Mouse (Mus musculus) erythroblast, embryonic 14.5 days (primary cell): ENCODE measurements around the gene BC034090. TPM values are rescaled to one million over a fixed set of nuclear protein-coding genes. Genes with fewer than 3 reads are reported as not detected.
A peak's percentile ranks its signal among the peaks of the same experiment; 100 is the strongest.

Source experiments
- H3K27me3 ChIP-seq: 2 replicates; pipeline ENCODE4 v1.6.1; 2012; ENCODE audit warnings: inconsistent platforms; ENCODE audit not compliant: control insufficient read depth
- H3K36me3 ChIP-seq: 2 replicates; pipeline ENCODE4 v1.6.1; 2012; ENCODE audit warnings: mild to moderate bottlenecking, inconsistent platforms; ENCODE audit not compliant: control insufficient read depth
- H3K4me1 ChIP-seq: 2 replicates; pipeline ENCODE4 v1.6.1; 2012; ENCODE audit warnings: inconsistent platforms; ENCODE audit not compliant: control insufficient read depth
- H3K4me3 ChIP-seq: replicated peaks from 2 replicates; pipeline ENCODE3; 2012; ENCODE audit warnings: moderate library complexity, mild to moderate bottlenecking, inconsistent platforms
- H3K9me3 ChIP-seq: 2 replicates; pipeline ENCODE4 v1.6.1; 2012; ENCODE audit warnings: low read length, inconsistent platforms, mixed read lengths; ENCODE audit not compliant: control insufficient read depth
- GATA1 ChIP-seq: IDR thresholded peaks from 2 replicates; pipeline ENCODE4 v1.6.1; 2012; ENCODE audit warnings: low read length, inconsistent platforms, mixed read lengths
- TAL1 ChIP-seq: IDR thresholded peaks from 3 replicates; pipeline ENCODE4 v1.6.1; 2012; ENCODE audit warnings: low read length, inconsistent platforms, mixed read lengths
- polyA plus RNA-seq: library from polyadenylated mRNA; stranded (reverse); fragments of >175 nt; gene quantifications from 2 replicates; pipeline ENCODE4 v1.2.3, GENCODE M21; 2012

The BC034090 gene
- not detected in 2 replicates for polyA plus RNA-seq

DNA sequence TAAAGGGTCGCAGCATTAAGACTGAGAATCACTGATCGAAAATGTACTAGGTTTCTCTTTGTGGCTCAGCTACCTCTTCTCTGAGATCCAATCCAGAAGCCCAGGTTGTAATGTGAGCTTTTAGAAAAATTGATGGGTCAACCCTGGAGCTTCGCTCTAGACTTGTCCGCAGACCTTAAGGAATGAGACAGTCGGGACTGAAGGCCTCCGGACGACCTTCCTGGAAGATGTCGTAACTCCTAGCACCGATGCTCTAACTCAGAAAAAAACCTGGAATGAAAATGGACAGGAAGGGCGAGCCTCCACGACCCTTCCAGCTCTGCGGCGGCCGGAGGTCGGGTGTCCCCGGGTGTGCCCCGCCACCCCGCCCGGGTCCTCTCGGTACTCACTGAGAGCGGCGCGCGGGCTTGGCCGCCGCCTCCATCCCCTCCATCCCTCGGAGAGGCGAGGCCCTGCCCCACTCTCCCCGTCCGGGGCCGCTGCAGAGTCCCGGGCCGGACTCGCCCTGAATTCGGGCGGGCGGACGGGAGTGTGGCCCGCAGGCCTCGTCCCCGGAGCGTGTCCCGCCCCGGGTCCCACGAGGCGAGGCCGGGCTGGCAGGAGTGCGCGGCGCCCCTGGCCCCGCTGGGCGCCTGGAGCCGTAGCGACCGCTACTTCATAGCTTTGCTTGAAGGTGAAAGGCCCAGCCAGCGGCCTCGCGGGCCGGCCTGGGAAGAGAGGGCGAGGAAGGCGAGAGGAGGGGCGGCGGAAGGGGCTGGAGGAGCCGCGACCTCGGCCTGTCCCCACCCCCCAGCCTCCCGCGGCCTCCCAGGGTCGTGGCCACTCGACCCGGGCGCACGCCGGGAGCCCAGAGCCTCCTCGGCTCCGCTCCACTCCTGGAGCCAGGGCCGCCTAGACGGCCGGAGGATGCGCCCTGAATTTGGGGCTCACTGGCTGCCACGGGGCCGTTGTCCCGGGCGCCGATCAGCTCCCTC lies at the start of gene BC034090:
Gene BC034090, minus strand, starts transcription at position 648 of the 974 bp plus-strand sequence.
- Histone ChIP-seq H3K36me3 (no peaks in the 10 kb centered on the region), H3K4me1 (peaks cover 3% of the 10 kb centered on the region; the same call in 1 of the 2 replicates), H3K27me3 (peaks cover 74% of the 10 kb centered on the region), H3K9me3 (no peaks in the 10 kb centered on the region; the same call in 1 of the 2 replicates), H3K4me3 (peak within 1 kb of the TSS; percentile 26)
- no peak for TF ChIP-seq TAL1

DNA sequence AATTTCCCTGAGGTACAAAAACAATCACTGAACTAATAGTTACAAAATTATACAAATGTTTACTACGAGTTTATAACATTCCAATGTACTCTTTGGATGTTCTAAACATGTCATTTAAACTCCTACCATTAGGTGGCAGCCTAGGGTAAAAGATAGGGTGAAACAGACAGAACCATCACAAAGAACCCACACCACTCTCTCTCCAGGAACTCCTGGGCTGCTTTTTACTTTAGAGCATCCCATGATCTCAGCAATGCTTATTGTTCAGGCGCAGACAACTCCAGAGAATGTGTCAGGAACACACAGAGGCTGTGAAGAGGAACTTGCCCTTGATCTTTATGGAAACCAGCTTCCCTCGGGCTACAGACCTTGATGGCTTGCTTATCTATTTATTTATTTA lies 49.2 kb upstream of the BC034090 start:
- TF ChIP-seq GATA1 (no peak), TAL1 (no peak)
- H3K27me3 ChIP-seq, result no peaks in the 10 kb centered on the region
- no peaks in the 10 kb centered on the region for H3K9me3 ChIP-seq
- no peaks in the 10 kb centered on the region for H3K4me1 ChIP-seq
- no peak overlapping the region for H3K4me3 ChIP-seq
- H3K36me3 ChIP-seq, result peaks cover 37% of the 10 kb centered on the region

DNA sequence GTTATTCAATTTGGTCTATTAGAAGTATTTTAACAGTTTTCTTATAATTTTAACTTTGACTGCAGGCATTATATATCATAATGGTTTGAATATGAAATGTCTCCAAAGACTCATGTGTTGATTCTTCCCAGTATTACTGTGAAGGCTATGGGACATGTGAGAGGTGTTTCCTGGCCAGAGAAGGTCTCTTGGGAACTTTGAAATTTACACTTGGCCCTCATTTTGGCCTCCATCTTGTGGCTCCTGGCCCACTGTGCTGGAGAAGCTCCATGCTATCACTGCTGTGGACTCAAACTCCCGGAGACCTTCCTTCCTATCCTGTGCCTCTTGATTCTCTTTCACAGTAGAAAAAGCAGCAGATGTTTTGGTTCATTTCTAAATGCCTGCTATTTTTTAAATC lies 45.2 kb upstream of the BC034090 start:
- TF ChIP-seq GATA1 (no peak), TAL1 (no peak)
- Histone ChIP-seq H3K36me3 (peaks cover 63% of the 10 kb centered on the region), H3K4me1 (no peaks in the 10 kb centered on the region), H3K27me3 (no peaks in the 10 kb centered on the region), H3K4me3 (no peak overlapping the region), H3K9me3 (0 out of 2 replicates have a peak, but pooled peaks cover 3% of the 10 kb centered on the region)

DNA sequence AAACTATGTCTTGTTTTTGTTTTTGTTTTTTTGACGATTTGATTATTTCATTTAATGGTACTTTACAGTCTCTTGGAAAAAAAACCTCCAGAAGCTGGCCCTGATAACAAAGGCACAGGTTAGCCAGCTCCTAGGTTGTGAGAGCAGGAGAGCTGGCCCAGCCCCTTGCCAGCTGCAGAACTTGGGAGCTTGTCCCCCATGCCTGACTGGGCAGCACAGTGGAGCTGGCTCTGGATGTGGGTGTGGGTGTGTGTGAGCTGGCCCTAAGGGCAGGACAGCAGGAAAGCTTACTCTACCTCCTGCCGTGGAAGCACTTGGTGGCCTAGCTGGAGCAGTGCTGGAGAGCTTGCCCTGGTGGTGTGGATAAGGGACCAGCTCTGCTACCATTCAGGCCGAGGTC lies 43.8 kb upstream of the BC034090 start:
- Histone ChIP-seq H3K4me1 (no peaks in the 10 kb centered on the region), H3K4me3 (no peak overlapping the region), H3K36me3 (peaks cover 74% of the 10 kb centered on the region), H3K27me3 (no peaks in the 10 kb centered on the region), H3K9me3 (0 out of 2 replicates have a peak, but pooled peaks cover 3% of the 10 kb centered on the region)
- TF ChIP-seq TAL1, result no peak
- TF ChIP-seq GATA1, result no peak

- H3K4me1 ChIP-seq, result peaks cover 4% of the 10 kb centered on the region
- no peak overlapping the region for H3K4me3 ChIP-seq
- H3K9me3 ChIP-seq, result 0 out of 2 replicates have a peak, but pooled peaks cover 3% of the 10 kb centered on the region
- TF ChIP-seq TAL1, result no peak
- H3K36me3 ChIP-seq, result peaks cover 80% of the 10 kb centered on the region
- no peaks in the 10 kb centered on the region for H3K27me3 ChIP-seq
Observed at GRCm38 (mm10) chr1:155283808-155284207, 39.6 kb upstream of the BC034090 start.

GRCm38 (mm10) chr1:155281003-155281793 lies 37.0 kb upstream of the BC034090 start:
- no peak for TF ChIP-seq TAL1
- no peak for TF ChIP-seq GATA1
- no peak overlapping the region for H3K4me3 ChIP-seq
- H3K9me3 ChIP-seq, result no peaks in the 10 kb centered on the region
- peaks cover 65% of the 10 kb centered on the region for H3K36me3 ChIP-seq
- H3K27me3 ChIP-seq, result no peaks in the 10 kb centered on the region
- peaks cover 21% of the 10 kb centered on the region for H3K4me1 ChIP-seq

DNA sequence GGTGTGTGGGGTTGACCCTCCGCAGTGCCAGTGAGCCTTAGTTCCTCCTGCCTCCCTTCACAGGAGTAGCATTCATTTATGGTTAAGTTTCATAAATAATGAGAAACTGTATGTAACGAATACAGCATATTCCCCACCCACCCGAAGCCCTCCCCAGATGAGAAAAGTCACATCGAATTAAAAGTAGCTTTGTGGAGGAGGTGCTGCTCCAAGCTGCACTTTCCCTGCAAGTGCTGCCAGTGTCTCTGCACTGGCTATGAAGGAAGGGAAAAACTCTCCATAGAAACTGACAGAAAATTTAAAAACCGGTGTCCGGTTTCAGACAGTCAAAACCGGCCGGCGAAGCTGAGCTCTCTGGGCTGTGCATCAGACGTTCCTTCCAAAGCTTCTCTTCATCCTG lies 36.1 kb upstream of the BC034090 start:
- Histone ChIP-seq H3K36me3 (peaks cover 58% of the 10 kb centered on the region), H3K9me3 (no peaks in the 10 kb centered on the region), H3K27me3 (no peaks in the 10 kb centered on the region), H3K4me3 (no peak overlapping the region), H3K4me1 (peaks cover 26% of the 10 kb centered on the region)
- no peak for TF ChIP-seq TAL1
- no peak for TF ChIP-seq GATA1

DNA sequence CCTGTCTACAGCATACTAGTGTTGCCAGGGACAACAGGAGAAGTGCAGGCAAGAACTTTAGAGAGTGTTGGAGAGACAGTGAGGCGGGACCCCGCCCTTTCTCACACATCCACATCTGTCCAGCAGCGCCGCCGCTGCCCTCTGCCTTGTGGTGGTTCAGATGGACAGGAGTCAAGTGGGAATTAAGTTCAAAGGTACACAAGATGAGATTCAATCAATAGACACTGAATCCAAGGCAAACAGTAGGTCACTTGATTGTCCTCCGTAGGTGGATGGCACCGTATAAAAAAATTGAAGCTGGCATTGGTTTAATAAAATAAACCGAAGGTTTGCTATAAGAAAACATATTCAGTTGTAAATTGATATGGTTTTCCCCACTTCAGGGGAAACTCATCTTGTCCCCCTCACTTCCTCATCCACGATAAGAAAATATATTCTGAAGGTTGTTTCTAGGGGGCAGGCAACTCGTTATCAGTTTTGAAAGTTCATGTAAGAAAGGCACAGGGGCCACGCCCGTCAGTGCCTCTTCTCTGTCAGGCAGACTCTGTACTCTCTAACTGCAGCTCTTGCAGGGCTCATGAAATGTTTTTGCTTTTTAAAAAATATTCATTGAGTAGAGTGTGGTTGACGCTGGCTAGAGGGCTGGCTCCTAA lies 32.3 kb upstream of the BC034090 start:
- no peaks in the 10 kb centered on the region for H3K9me3 ChIP-seq
- H3K4me1 ChIP-seq, result peaks cover 26% of the 10 kb centered on the region
- peak overlapping the region; percentile 24 for H3K4me3 ChIP-seq
- H3K27me3 ChIP-seq, result no peaks in the 10 kb centered on the region
- peaks cover 26% of the 10 kb centered on the region for H3K36me3 ChIP-seq
- TF ChIP-seq GATA1 (no peak), TAL1 (no peak)
